Mouse (Mus musculus) kidney, embryonic 15.5 days (tissue): ENCODE results near the gene Cycs. TPM values are rescaled to one million over a fixed set of nuclear protein-coding genes. Genes with fewer than 3 reads are reported as not detected.

ENCODE experiments used
- ATAC-seq: fragments of 200-750 bp; cut with Nextera tagmentation; replicated peaks from 2 replicates; pipeline ENCODE4 v1.8.0; 2017; ENCODE audit warnings: moderate TSS enrichment; ENCODE audit not compliant: low FRiP score
- H3K27ac ChIP-seq: fragments of 300-500 bp; sonication (generic); 2 replicates; pipeline ENCODE4 v1.5.1; 2015; ENCODE audit warnings: mild to moderate bottlenecking, inconsistent platforms
- H3K27me3 ChIP-seq: fragments of 300-500 bp; sonication (generic); 2 replicates; pipeline ENCODE4 v1.6.1; 2015; ENCODE audit warnings: inconsistent platforms
- H3K36me3 ChIP-seq: fragments of 300-500 bp; sonication (generic); 2 replicates; pipeline ENCODE4 v1.6.1; 2015; ENCODE audit warnings: inconsistent platforms
- H3K4me1 ChIP-seq: fragments of 300-500 bp; sonication (generic); 2 replicates; pipeline ENCODE4 v1.6.1; 2015; ENCODE audit warnings: inconsistent platforms
- H3K4me2 ChIP-seq: fragments of 300-500 bp; sonication (generic); 2 replicates; pipeline ENCODE4 v1.6.1; 2015; ENCODE audit warnings: moderate library complexity, mild to moderate bottlenecking, inconsistent platforms
- H3K4me3 ChIP-seq: fragments of 300-500 bp; sonication (generic); replicated peaks from 2 replicates; pipeline ENCODE4 v1.5.1; 2015; ENCODE audit warnings: mild to moderate bottlenecking, inconsistent platforms
- H3K9ac ChIP-seq: fragments of 300-500 bp; sonication (generic); 2 replicates; pipeline ENCODE4 v1.6.1; 2015; ENCODE audit warnings: mild to moderate bottlenecking, inconsistent platforms
- H3K9me3 ChIP-seq: fragments of 300-500 bp; sonication (generic); replicated peaks from 2 replicates; pipeline ENCODE4 v1.6.1; 2016; ENCODE audit warnings: inconsistent platforms
- WGBS: fragments of 180-500 bp; shearing (Covaris S2); methylation state at CpG from one replicate; pipeline ENCODE4 v1.1.7; 2015; ENCODE audit warnings: mixed read lengths; 5-methylcytosine and 5-hydroxymethylcytosine counted together
- polyA plus RNA-seq: library from polyadenylated mRNA; unstranded; fragments of >200 nt; fragmentation: Nextera tagmentation; extraction: Ambion mirVana; gene quantifications from 2 replicates; pipeline ENCODE4 v1.2.1, GENCODE M21; 2015

The Cycs gene
- polyA plus RNA-seq, 1 experiment from 2014 or later, result 79.5 TPM

DNA sequence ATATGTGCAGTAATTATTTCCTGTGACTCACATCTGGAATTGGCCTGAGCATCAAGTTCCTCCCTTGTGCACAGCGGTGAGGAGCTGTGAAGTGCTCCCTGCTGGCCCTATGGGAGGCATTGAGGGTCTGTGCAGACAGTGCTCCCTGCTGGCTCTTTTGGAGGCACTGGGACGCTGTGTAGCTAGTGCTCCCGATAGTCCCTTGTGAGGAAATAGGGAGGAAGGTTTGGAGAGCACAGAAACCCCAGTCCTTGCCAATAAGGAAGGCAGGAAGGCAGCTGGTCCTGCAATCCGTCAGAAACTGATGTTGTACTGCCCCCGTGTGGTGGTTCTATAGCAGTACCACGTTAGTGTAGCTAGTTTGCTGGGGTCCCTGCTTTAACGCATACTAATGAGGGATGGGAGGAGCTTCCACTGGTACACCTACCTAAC, 29.9 kb downstream of the Cycs start:
- no peak overlapping the region for H3K4me2 ChIP-seq
- 9% methylated on average over 7 of the region's 7 CpGs for WGBS
- ATAC-seq, result peak; percentile 69
- no peak overlapping the region for H3K4me3 ChIP-seq
- no peaks in the 10 kb centered on the region for H3K9me3 ChIP-seq
- 0 out of 2 replicates have a peak overlapping the region, but pooled peaks have one; percentile 22 for H3K27ac ChIP-seq
- no peaks in the 10 kb centered on the region for H3K27me3 ChIP-seq
- H3K4me1 ChIP-seq, result peaks cover 6% of the 10 kb centered on the region; the same call in 1 of the 2 replicates
- no peaks in the 10 kb centered on the region for H3K36me3 ChIP-seq
- no peak overlapping the region for H3K9ac ChIP-seq

- H3K36me3 ChIP-seq, result no peaks in the 10 kb centered on the region
- WGBS, result 85% methylated on average over 3 of the region's 3 CpGs
- no peaks in the 10 kb centered on the region for H3K27me3 ChIP-seq
- H3K4me3 ChIP-seq, result no peak overlapping the region
- 0 out of 2 replicates have a peak, but pooled peaks have one; percentile 35 for ATAC-seq
- H3K4me2 ChIP-seq, result no peak overlapping the region
- H3K9me3 ChIP-seq, result no peaks in the 10 kb centered on the region
- peaks cover 6% of the 10 kb centered on the region; the same call in 1 of the 2 replicates for H3K4me1 ChIP-seq
- H3K9ac ChIP-seq, result no peak overlapping the region
- H3K27ac ChIP-seq, result no peak overlapping the region; the same call in 1 of the 2 replicates
Measured at GRCm38 (mm10) chr6:50535346-50535745, 31.0 kb downstream of the Cycs start.

GRCm38 (mm10) chr6:50531920-50532319, 34.4 kb downstream of the Cycs start:
- WGBS, result 67% methylated on average over 8 of the region's 8 CpGs
- Histone ChIP-seq H3K4me3 (no peak overlapping the region), H3K27ac (0 out of 2 replicates have a peak overlapping the region, but pooled peaks have one; percentile 22), H3K4me1 (peaks cover 6% of the 10 kb centered on the region; the same call in 1 of the 2 replicates), H3K27me3 (no peaks in the 10 kb centered on the region), H3K4me2 (no peak overlapping the region), H3K36me3 (no peaks in the 10 kb centered on the region), H3K9me3 (no peaks in the 10 kb centered on the region), H3K9ac (no peak overlapping the region)
- ATAC-seq, result no peak

DNA sequence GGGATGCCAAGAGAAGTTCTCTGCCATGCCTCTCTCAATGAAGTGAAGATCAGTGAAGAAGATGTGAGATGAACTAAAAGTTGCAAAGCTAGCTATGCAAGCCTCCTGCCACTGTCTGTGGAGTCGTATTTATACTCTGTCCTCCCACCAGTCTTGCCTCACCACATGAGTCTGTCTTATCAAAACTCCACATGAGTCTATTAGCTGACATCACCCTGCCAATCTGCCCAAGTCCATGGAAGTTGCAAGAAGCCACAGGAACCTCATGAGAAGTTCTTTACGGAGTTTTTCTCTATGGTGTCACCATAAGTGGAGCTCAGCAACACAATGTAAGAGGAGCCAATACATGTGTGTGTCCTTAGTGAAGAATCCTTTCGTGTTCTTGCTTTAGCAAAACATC, 35.3 kb downstream of the Cycs start:
- no peak for ATAC-seq
- Histone ChIP-seq H3K4me1 (peaks cover 5% of the 10 kb centered on the region; the same call in 1 of the 2 replicates), H3K36me3 (no peaks in the 10 kb centered on the region), H3K27me3 (no peaks in the 10 kb centered on the region), H3K4me3 (no peak overlapping the region), H3K4me2 (no peak overlapping the region), H3K27ac (no peak overlapping the region), H3K9ac (no peak overlapping the region), H3K9me3 (no peaks in the 10 kb centered on the region)
- 90% methylated on average over 3 of the region's 3 CpGs for WGBS

DNA sequence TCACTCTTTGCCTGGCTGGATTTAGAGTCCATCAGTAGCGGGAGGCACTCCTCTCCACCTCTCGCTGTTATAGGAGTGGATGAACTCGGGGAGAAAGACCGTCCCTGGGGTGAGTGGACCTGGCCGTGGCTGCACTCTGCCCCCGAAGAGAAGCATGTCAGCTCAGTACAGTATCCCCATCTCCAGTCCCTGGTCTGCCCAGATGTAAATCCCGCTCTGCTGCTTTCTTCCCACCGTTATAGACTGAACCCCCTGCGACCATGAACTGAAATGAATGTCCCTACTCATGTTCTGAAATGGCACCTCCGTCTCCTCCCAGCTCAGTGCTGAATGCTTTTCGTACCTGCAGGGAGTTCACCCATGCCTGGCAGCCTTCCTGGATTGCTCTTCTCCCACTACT, 37.1 kb downstream of the Cycs start:
- Histone ChIP-seq H3K9me3 (no peaks in the 10 kb centered on the region), H3K27me3 (no peaks in the 10 kb centered on the region), H3K27ac (no peak overlapping the region), H3K9ac (no peak overlapping the region), H3K4me1 (0 out of 2 replicates have a peak, but pooled peaks cover 5% of the 10 kb centered on the region), H3K4me3 (no peak overlapping the region), H3K4me2 (0 out of 2 replicates have a peak overlapping the region, but pooled peaks have one; percentile 24), H3K36me3 (no peaks in the 10 kb centered on the region)
- no peak for ATAC-seq
- WGBS, result 78% methylated on average over 11 of the region's 11 CpGs

GRCm38 (mm10) chr6:50527416-50527815, 38.9 kb downstream of the Cycs start:
- Histone ChIP-seq H3K27me3 (no peaks in the 10 kb centered on the region), H3K4me1 (0 out of 2 replicates have a peak, but pooled peaks cover 5% of the 10 kb centered on the region), H3K9me3 (no peaks in the 10 kb centered on the region), H3K36me3 (no peaks in the 10 kb centered on the region), H3K4me3 (no peak overlapping the region), H3K27ac (no peak overlapping the region), H3K9ac (no peak overlapping the region), H3K4me2 (no peak overlapping the region)
- no peak for ATAC-seq
- 75% methylated on average over 9 of the region's 9 CpGs for WGBS

DNA sequence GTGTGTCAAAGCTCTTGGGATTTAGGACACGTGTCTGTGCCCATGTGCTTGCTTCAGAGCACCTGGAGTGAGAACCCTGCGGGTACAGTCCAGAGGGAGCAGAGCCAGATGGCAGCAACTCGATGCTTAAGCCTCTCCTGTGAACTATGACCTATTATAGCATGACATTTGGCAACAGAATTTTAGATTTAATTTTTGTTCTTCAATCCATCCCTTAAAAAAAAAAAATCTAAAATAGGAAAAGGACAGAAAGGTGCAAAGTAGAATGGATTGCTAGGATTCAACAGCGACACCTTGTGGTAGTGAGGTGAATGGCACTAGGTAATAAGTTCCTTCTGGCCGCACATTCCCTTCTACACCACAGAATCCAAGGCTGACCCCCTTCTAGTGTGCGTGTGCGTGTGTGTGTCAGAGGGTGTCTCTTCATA, 39.7 kb downstream of the Cycs start:
- H3K36me3 ChIP-seq, result no peaks in the 10 kb centered on the region
- no peak overlapping the region for H3K4me3 ChIP-seq
- H3K4me1 ChIP-seq, result peaks cover 7% of the 10 kb centered on the region
- H3K9me3 ChIP-seq, result no peaks in the 10 kb centered on the region
- whole genome bisulfite sequencing, result 33% methylated on average over 7 of the region's 7 CpGs
- no peak overlapping the region for H3K4me2 ChIP-seq
- H3K27me3 ChIP-seq, result no peaks in the 10 kb centered on the region
- no peak overlapping the region for H3K9ac ChIP-seq
- H3K27ac ChIP-seq, result no peak overlapping the region
- ATAC-seq, result no peak

- H3K9me3 ChIP-seq, result no peaks in the 10 kb centered on the region
- no peaks in the 10 kb centered on the region for H3K27me3 ChIP-seq
- 74% methylated on average over 8 of the region's 8 CpGs for WGBS
- H3K9ac ChIP-seq, result no peak overlapping the region
- H3K4me2 ChIP-seq, result no peak overlapping the region
- no peaks in the 10 kb centered on the region for H3K36me3 ChIP-seq
- H3K4me3 ChIP-seq, result no peak overlapping the region
- no peak overlapping the region for H3K27ac ChIP-seq
- no peak for ATAC-seq
- peaks cover 13% of the 10 kb centered on the region for H3K4me1 ChIP-seq
Measured at GRCm38 (mm10) chr6:50525846-50526245, 40.5 kb downstream of the Cycs start.

- Histone ChIP-seq H3K27ac (no peak overlapping the region), H3K36me3 (no peaks in the 10 kb centered on the region)
- WGBS, result 84% methylated on average over 10 of the region's 10 CpGs
Measured at GRCm38 (mm10) chr6:50524261-50524896, 42.0 kb downstream of the Cycs start.

DNA sequence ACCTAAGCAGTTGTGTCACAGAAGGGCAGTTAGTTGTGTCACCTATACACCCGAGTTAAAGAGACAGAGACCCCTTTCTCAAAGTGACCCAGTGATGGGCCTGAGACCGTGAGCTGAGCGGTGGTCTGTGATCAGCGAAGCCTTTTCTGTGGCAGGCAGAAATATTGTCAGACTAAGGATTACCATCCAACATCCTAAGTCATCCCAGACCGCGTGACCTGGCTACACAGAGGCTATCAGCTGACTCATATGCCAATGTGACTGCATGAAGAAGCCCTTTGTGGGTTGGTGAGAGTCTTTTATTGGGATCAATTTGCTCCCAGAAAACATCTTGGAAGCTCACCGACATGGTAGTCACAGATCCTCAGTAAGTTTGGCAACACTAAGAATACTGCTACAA, 43.6 kb downstream of the Cycs start:
- Histone ChIP-seq H3K27ac (no peak overlapping the region), H3K4me3 (no peak overlapping the region), H3K9ac (no peak overlapping the region), H3K9me3 (no peaks in the 10 kb centered on the region), H3K4me1 (peaks cover 13% of the 10 kb centered on the region), H3K4me2 (no peak overlapping the region), H3K36me3 (no peaks in the 10 kb centered on the region), H3K27me3 (no peaks in the 10 kb centered on the region)
- WGBS, result 92% methylated on average over 7 of the region's 7 CpGs
- ATAC-seq, result no peak

More at GRCm38 (mm10) chr6:50524261-50524896, 42.0 kb downstream of the Cycs start:
- peaks cover 13% of the 10 kb centered on the region for H3K4me1 ChIP-seq
- no peaks in the 10 kb centered on the region for H3K27me3 ChIP-seq
- no peak overlapping the region for H3K9ac ChIP-seq
- H3K4me2 ChIP-seq, result no peak overlapping the region
- no peaks in the 10 kb centered on the region for H3K9me3 ChIP-seq
- H3K4me3 ChIP-seq, result no peak overlapping the region
- ATAC-seq, result no peak

DNA sequence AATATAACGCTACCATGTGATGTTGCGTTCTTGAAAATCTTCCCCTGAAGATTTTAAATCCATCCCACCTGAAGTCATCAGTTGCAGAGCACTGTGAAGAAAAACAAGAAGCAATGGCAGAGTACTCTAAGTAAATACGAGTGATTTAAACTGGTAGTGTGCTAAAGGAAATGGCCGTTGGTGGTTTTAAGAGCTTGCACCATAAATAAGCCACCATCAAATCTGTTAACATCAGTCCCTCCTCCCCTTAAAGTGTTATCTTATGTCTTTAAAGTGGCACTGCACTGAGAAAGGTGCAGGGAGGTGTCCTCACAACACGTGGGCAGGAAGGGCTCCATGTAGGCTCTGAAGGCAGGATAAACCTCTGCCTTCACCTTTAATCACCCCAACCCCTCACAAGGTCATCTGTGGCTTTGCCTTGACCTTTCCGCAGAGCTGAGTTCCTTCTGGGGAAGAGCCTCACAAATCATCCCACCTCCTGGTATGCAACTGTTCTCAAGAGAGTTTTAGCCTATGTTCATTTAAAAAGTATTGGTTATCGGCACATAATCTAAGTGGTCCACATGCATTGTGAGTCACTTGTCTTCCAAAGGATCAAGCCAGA, 44.7 kb downstream of the Cycs start:
- Histone ChIP-seq H3K36me3 (no peaks in the 10 kb centered on the region), H3K27me3 (no peaks in the 10 kb centered on the region), H3K27ac (no peak overlapping the region; the same call in 1 of the 2 replicates), H3K9ac (no peak overlapping the region), H3K9me3 (no peaks in the 10 kb centered on the region), H3K4me3 (no peak overlapping the region), H3K4me1 (peaks cover 13% of the 10 kb centered on the region), H3K4me2 (no peak overlapping the region)
- no peak for ATAC-seq
- 25% methylated on average over 7 of the region's 7 CpGs for WGBS

GRCm38 (mm10) chr6:50520139-50520538, 46.2 kb downstream of the Cycs start:
- Histone ChIP-seq H3K4me1 (peaks cover 8% of the 10 kb centered on the region), H3K4me2 (no peak overlapping the region), H3K9me3 (no peaks in the 10 kb centered on the region), H3K36me3 (no peaks in the 10 kb centered on the region), H3K27ac (no peak overlapping the region), H3K4me3 (no peak overlapping the region), H3K27me3 (no peaks in the 10 kb centered on the region), H3K9ac (no peak overlapping the region)
- 72% methylated on average over 5 of the region's 5 CpGs for WGBS
- ATAC-seq, result no peak
